17 mouse cellular contexts compared by ENCODE assay signal in the genomic region with DNA sequence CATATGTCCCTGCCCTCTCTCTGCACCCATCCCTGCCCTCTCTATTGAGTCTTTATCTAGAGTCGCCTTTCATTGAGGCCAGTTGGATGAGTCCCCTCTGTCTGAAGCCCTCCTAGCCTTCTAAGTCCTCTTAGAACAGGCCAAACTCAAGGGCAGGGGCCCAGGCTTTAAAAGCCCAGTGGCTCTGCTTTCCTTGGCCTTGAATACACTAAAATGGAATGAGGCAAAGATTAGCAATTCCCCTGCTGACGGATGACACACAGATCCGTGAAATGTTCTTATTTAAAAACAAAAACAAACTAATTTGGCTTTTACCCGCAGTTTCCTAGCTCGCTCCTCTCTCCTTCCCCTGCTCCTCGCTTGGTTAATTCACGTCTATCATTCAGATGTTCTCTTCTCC. TPM values are rescaled to one million over a fixed set of nuclear protein-coding genes. Genes with fewer than 3 reads are reported as not detected.
DNase-seq lines count a peak whose midpoint lies in the region; ATAC-seq and TF ChIP-seq lines count a peak whose summit lies in the region.
"Had no signal": no experiment of that assay in that cellular context is flagged by ENCODE, and none has a peak within 500 bp of the region (broad histone marks: within the 10 kb centered on the region; RNA-seq: fewer than 3 reads in every experiment).

No protein-coding gene starts in this region.

- H3K36me3 ChIP-seq in hindbrain, postnatal 0 days (ENCODE audit: insufficient read depth, low read length) = no peaks in the 10 kb centered on the region
- no peaks in the 10 kb centered on the region for H3K36me3 ChIP-seq in hindbrain, embryonic 16.5 days (ENCODE audit: control insufficient read depth, insufficient read depth, low read length)
- no peaks in the 10 kb centered on the region for H3K36me3 ChIP-seq in midbrain, embryonic 10.5 days
- no peaks in the 10 kb centered on the region for H3K36me3 ChIP-seq in midbrain, embryonic 16.5 days (ENCODE audit: control insufficient read depth, insufficient read depth, low read length)
- H3K36me3 ChIP-seq: forebrain, embryonic 12.5 days; limb, embryonic 15.5 days; midbrain, embryonic 12.5 days had no signal

- H3K4me2 ChIP-seq in hindbrain, postnatal 0 days (ENCODE audit: low read depth, low read length) = no peak overlapping the region
- H3K4me2 ChIP-seq in hindbrain, embryonic 16.5 days (ENCODE audit: low read length) = no peak overlapping the region
- H3K4me2 ChIP-seq in midbrain, embryonic 16.5 days (ENCODE audit: low read length) = no peak overlapping the region
- H3K4me2 ChIP-seq: forebrain, embryonic 12.5 days; limb, embryonic 15.5 days; midbrain, embryonic 12.5 days had no signal

- H3K4me1 ChIP-seq in hindbrain, postnatal 0 days (ENCODE audit: insufficient read depth, low read length) = 0 out of 2 replicates have a peak, but pooled peaks cover 3% of the 10 kb centered on the region
- peaks cover 4% of the 10 kb centered on the region for H3K4me1 ChIP-seq in hindbrain, embryonic 16.5 days (ENCODE audit: control insufficient read depth, insufficient read depth, low read depth, low read length)
- H3K4me1 ChIP-seq in midbrain, embryonic 10.5 days = peaks cover 48% of the 10 kb centered on the region
- no peaks in the 10 kb centered on the region for H3K4me1 ChIP-seq in midbrain, embryonic 16.5 days (ENCODE audit: control insufficient read depth, insufficient read depth, low read length)

- H3K4me3 ChIP-seq in hindbrain, postnatal 0 days (ENCODE audit: low read length) = no peak overlapping the region
- H3K4me3 ChIP-seq in hindbrain, embryonic 16.5 days (ENCODE audit: low read length) = no peak overlapping the region
- H3K4me3 ChIP-seq in midbrain, embryonic 10.5 days = no peak overlapping the region
- H3K4me3 ChIP-seq in midbrain, embryonic 16.5 days (ENCODE audit: low read depth, low read length) = no peak overlapping the region
- H3K4me3 ChIP-seq: forebrain, embryonic 12.5 days; limb, embryonic 15.5 days; midbrain, embryonic 12.5 days had no signal

- H3K9ac ChIP-seq in hindbrain, postnatal 0 days (replicated peaks; ENCODE audit: low read length) = no peak overlapping the region
- no peak overlapping the region for H3K9ac ChIP-seq in hindbrain, embryonic 16.5 days (ENCODE audit: low read depth, low read length)
- no peak overlapping the region for H3K9ac ChIP-seq in midbrain, embryonic 16.5 days (ENCODE audit: low read depth, low read length)
- H3K9ac ChIP-seq: forebrain, embryonic 12.5 days; limb, embryonic 15.5 days; midbrain, embryonic 12.5 days had no signal

- H3K9me3 ChIP-seq in hindbrain, postnatal 0 days (ENCODE audit: low read length) = no peaks in the 10 kb centered on the region
- H3K9me3 ChIP-seq in hindbrain, embryonic 16.5 days (ENCODE audit: control insufficient read depth, low read length) = no peaks in the 10 kb centered on the region
- H3K9me3 ChIP-seq in midbrain, embryonic 10.5 days (replicated peaks) = no peaks in the 10 kb centered on the region
- no peaks in the 10 kb centered on the region for H3K9me3 ChIP-seq in midbrain, embryonic 16.5 days (replicated peaks; ENCODE audit: control insufficient read depth, low read length, poor library complexity, severe bottlenecking)
- H3K9me3 ChIP-seq: forebrain, embryonic 12.5 days; limb, embryonic 15.5 days; midbrain, embryonic 12.5 days had no signal

- H3K27ac ChIP-seq in hindbrain, postnatal 0 days = peak overlapping the region; percentile 20; the same call in 1 of the 2 replicates
- no peak overlapping the region for H3K27ac ChIP-seq in hindbrain, embryonic 16.5 days (ENCODE audit: low read depth, low read length)
- peak overlapping the region; percentile 69 for H3K27ac ChIP-seq in midbrain, embryonic 10.5 days (replicated peaks)
- H3K27ac ChIP-seq in midbrain, embryonic 16.5 days (ENCODE audit: low read length) = no peak overlapping the region
- H3K27ac ChIP-seq: forebrain, embryonic 12.5 days; limb, embryonic 15.5 days; midbrain, embryonic 12.5 days had no signal

- DNase-seq in adrenal gland, postnatal 10 days = peak; percentile 23
- DNase-seq in adrenal gland, postnatal 4 days (ENCODE audit: low spot score in 2 of 2) = no peak
- DNase-seq in hindbrain, postnatal 0 days (ENCODE audit: low spot score) = no peak
- no peak for DNase-seq in midbrain, embryonic 10.5 days (ENCODE audit: low spot score)
- no peak for DNase-seq in spleen, postnatal 36 days (ENCODE audit: low spot score in 2 of 2)
- DNase-seq: cerebellum, postnatal 36 days; kidney, postnatal 4 days; lung, adult 2 months; thymus, postnatal 25 days had no signal

- H3K27me3 ChIP-seq in hindbrain, postnatal 0 days (ENCODE audit: insufficient read depth, low read length) = no peaks in the 10 kb centered on the region
- no peaks in the 10 kb centered on the region for H3K27me3 ChIP-seq in hindbrain, embryonic 16.5 days (replicated peaks; ENCODE audit: control insufficient read depth, insufficient read depth, low read length)
- 0 out of 2 replicates have a peak, but pooled peaks cover 9% of the 10 kb centered on the region for H3K27me3 ChIP-seq in midbrain, embryonic 10.5 days (ENCODE audit: low read depth, poor library complexity, severe bottlenecking)
- no peaks in the 10 kb centered on the region for H3K27me3 ChIP-seq in midbrain, embryonic 16.5 days (ENCODE audit: control insufficient read depth, insufficient read depth, low read depth, low read length)
- H3K27me3 ChIP-seq: forebrain, embryonic 12.5 days; limb, embryonic 15.5 days; midbrain, embryonic 12.5 days had no signal

- no peak for TF ChIP-seq CTCF in hindbrain, postnatal 0 days (IDR thresholded peaks at IDR 0.05; ENCODE audit: low read depth)

- WGBS in hindbrain, postnatal 0 days = 37% methylated on average over 7 of the region's 7 CpGs
- WGBS in hindbrain, embryonic 16.5 days = 56% methylated on average over 7 of the region's 7 CpGs
- WGBS in midbrain, embryonic 10.5 days = 53% methylated on average over 7 of the region's 7 CpGs
- WGBS in midbrain, embryonic 16.5 days = 38% methylated on average over 7 of the region's 7 CpGs

- no peak for ATAC-seq in hindbrain, postnatal 0 days
- ATAC-seq in hindbrain, embryonic 16.5 days = no peak
- ATAC-seq in midbrain, embryonic 16.5 days = no peak
- no peak for ATAC-seq in megakaryocyte progenitor cell, adult 5-6 weeks (replicated peaks; ENCODE audit: poor library complexity)
- ATAC-seq: inflammation-experienced regulatory T-cells, adult 6 months had no signal

RNA-seq across cellular contexts. Expression of gene Akap2, which starts 45.0 kb away (rescaled TPM):
- 10 to 100 TPM; 87.7 to 92.0 TPM for total RNA-seq in adrenal gland, postnatal 10 days (2021)
- total RNA-seq in adrenal gland, postnatal 4 days (2021) = 100 to 1,000 TPM; 106 to 114 TPM
- 19.3 and 37.7 TPM in 2 replicates for total RNA-seq in hindbrain, postnatal 0 days (2014; rRNA removed)
- 11.5 and 13.4 TPM in 2 replicates for polyA plus RNA-seq in hindbrain, postnatal 0 days (2015; fragmentation: Nextera tagmentation; extraction: Ambion mirVana)
- polyA plus RNA-seq in hindbrain, embryonic 16.5 days (2015; fragmentation: Nextera tagmentation; extraction: Ambion mirVana) = 11.4 and 13.2 TPM in 2 replicates
- polyA plus RNA-seq in midbrain, embryonic 10.5 days (2016; fragmentation: Nextera tagmentation; extraction: Ambion mirVana) = 22.2 and 26.3 TPM in 2 replicates
- 10.5 and 12.4 TPM in 2 replicates for polyA plus RNA-seq in midbrain, embryonic 16.5 days (2015; fragmentation: Nextera tagmentation; extraction: Ambion mirVana)
- total RNA-seq in megakaryocyte progenitor cell, adult 5-6 weeks (2015) = 0.02 TPM in 1 of 2 replicates, not detected in the other
- not detected in 2 replicates for total RNA-seq in megakaryocyte progenitor cell, adult 5-6 weeks (2017)
- total RNA-seq: granulocyte monocyte progenitor cell, adult 5-6 weeks had no signal

Comparison
In these comparisons a context has a peak if more than half of its experiments do, and no peak if none do; other contexts are left out.
1. H3K27ac ChIP-seq: peak in hindbrain, postnatal 0 days (single experiment) and midbrain, embryonic 10.5 days (single experiment); none in hindbrain, embryonic 16.5 days (single experiment) and midbrain, embryonic 16.5 days (single experiment).
2. RNA of gene Akap2, which starts 45.0 kb away (total RNA-seq): 106 to 114 TPM in adrenal gland, postnatal 4 days, 87.7 to 92.0 TPM in adrenal gland, postnatal 10 days and 19.3 to 37.7 TPM in hindbrain, postnatal 0 days; 0.02 TPM in megakaryocyte progenitor cell, adult 5-6 weeks; every median in the first group is over 10 times any median in the second.